Mouse (Mus musculus) kidney, adult 2 months (tissue): ENCODE measurements around the gene Reep1.
A peak's percentile ranks its signal among the peaks of the same experiment; 100 is the strongest.

ENCODE experiments used
- CTCF ChIP-seq: fragments of 200-500 bp; conservative IDR thresholded peaks from 2 replicates; pipeline ENCODE4 v1.5.1; 2011; ENCODE audit warnings: low read depth, mild to moderate bottlenecking, control low read depth, low read length, moderate library complexity, mixed read lengths; ENCODE audit not compliant: insufficient read depth, insufficient read length
- POLR2A ChIP-seq: fragments of 200-500 bp; IDR thresholded peaks from one replicate; pipeline ENCODE4 v1.6.1; 2011; ENCODE audit warnings: low read depth, low read length, control low read depth

- peak; percentile 70 for TF ChIP-seq CTCF
- no peak for TF ChIP-seq POLR2A
Measured at GRCm38 (mm10) chr6:71673166-71673565, 34.2 kb upstream of the Reep1 start.
